Mouse (Mus musculus) cerebellum, postnatal 4 days (tissue): ENCODE measurements around the gene D17H6S53E.

Experiments used
- DNase-seq, 2 experiments: peaks; one replicate each; pipeline ENCODE4 v3.0.0; 2022; ENCODE audit warnings: low spot score in 2 of 2, mixed read lengths in 1 of 2

The D17H6S53E gene

DNA sequence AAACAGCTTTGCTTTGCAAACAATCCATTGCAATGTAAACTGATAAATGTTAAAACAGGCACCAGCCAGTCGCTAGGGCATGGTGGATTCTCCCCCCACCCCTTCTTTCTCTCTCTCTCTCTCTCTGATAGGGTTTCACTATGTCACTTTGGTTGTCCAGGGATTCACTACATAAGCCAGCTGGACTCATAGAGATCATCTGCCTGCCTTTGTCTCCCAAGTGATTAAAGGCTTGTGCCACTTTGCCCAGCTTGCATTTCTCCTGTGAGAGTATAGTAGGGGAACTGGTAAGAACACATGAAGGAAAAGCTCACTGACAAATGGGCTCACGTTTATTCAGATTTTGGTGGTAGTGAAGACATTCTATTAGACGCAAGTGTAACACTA lies 6.0 kb downstream of the D17H6S53E start:
- no peak for DNase-seq

DNA sequence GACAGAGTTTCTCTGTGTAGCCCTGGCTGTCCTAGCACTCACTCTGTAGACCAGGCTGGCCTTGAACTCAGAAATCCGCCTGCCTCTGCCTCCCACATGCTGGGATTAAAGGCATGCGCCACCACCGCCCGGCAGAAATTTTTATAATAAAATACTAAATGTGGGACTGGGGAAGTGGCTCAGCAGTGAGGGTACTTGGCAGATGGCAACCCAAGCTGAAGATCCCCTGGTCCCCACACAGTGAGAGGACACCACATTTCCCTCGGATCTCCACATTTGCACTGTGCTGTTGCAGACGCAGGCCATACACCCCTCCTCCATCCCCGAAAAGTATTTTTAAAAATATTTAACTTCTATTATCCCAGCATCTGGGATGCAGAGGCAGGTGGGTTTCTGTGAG lies 7.3 kb downstream of the D17H6S53E start:
- no peak for DNase-seq

DNA sequence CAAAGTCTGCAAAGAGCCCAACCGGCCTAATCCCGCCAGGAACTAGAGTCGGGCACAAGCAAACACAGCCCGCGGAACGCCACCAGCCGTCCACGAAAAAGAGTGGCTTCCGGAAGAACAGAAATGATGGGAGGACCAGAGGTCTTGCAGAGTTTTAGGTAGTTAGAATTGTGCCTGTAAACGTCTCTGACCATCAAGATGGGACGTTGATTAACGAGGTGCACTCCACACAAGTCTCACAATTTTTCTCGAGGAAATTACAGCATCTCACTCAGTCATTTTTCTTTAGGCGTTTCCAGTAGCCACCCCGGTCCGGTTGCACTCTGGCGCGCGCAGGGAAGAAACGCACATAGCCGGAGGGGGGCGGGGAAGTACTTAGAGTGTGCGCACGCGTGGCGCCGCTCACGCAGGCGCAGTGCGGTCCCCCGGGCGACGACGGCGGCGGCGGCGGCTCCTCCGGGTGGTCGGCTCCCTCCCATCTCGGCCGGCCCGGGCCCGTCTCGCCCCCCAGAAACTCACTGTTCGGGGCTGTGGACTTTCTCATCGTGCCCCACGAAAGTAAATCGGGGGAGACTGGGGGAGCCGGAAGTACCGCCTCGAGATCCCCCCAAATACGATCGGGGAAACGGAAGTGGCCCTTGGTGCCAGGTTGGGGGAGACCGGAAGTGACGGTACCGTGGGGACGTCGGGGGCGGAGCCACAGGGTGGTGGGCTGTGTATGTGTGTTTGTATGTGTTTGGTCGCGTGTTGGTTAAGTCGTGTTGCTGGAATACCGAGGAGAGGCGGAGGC lies 8.8 kb downstream of the D17H6S53E start, which contains the start of gene Bag6:
Gene Bag6, plus strand, starts transcription at position 378 of the 790 bp plus-strand sequence.
- peak; percentile 84 to 96 for DNase-seq

DNA sequence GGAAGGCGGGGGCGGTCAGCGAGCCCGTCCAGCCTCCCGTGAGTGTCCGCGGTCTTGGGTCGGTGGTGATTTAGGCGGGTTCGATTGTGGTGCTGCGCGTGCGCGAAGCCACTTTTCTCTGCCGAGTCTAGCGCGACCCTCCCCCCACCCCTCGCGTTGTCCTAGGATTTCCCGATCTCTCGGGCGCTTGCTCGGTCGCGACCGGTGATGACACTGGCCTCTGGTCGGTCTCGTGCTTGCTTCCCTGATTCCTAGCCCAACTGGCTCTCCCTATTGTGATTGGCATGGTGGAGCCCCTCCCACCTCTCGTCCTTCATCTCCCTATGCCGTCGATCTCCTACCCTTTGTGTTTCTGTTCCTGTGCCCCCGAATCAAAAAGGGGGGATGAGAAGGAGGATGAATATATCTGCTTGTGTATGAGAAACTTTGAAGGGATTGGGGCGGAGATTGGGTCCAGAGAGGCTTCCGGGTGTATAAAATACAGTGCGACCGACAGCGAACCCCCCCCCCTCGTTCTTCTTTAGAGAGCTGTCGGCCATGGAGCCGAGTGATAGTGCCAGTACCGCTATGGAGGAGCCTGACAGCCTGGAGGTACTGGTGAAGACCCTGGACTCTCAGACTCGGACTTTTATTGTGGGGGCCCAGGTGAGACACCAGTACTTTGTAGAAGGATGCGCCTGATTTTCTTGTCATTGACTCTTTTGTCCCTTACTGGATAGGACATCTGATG lies 9.6 kb downstream of the D17H6S53E start:
- DNase-seq, result no peak

DNA sequence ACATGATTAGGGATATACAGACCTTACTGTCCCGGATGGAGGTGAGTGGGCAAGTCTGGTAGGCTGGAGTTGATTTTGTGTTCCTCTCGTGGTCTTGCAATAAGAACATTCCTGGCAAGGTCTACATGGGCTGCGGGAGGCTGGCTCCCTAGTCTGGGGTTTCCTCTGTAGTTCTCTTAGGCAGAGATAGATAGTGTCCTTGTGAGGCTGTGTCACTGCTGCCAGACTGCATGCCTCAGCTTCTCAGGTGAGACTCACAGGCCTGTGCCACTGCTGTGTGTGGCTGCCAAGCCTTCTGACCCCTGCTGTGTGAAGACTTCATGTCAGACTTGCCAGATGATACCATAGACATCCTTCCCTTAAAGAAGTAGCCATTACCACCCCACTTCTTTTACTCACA lies 13.1 kb downstream of the D17H6S53E start:
- DNase-seq, result no peak

DNA sequence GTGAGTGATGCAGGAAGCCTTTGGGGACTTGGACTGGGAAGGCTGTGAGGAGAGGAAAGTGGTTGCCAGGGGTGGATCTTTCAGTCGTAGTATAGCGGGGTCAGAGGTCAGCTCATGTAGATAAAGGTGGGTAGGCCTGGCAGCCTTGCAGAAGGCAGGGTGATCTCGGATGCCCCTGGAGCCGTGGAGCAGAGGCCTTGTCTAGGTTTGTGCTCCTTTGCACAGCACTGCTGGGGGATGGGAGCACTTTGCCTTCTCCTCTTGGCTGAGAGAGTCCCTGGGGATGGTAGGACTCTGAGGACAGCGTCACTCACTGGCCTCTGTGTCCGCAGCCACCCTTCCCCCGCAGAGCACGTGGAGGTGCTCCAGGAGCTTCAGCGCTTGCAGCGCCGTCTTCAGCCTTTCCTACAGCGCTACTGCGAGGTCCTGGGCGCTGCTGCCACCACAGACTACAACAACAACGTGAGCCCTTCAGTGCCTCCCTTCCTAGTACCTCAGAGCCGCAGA lies 14.4 kb downstream of the D17H6S53E start:
- DNase-seq, result no peak

DNA sequence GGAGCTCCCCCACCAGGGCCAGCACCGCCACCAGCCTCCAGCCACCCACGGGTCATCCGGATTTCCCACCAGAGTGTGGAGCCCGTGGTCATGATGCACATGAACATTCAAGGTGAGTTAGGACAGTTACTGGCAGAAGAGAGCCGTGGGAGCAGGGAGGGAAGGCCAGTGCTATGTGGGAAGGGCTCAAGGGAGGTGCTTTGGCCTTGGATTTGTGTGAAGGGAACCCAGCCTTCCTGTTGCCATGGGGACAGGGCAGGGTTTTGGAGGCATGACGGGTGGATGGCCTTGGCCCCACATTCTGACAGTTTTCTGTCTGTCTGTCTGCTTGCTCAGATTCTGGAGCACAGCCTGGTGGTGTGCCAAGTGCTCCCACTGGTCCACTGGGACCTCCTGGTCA lies 15.8 kb downstream of the D17H6S53E start:
- no peak for DNase-seq

DNA sequence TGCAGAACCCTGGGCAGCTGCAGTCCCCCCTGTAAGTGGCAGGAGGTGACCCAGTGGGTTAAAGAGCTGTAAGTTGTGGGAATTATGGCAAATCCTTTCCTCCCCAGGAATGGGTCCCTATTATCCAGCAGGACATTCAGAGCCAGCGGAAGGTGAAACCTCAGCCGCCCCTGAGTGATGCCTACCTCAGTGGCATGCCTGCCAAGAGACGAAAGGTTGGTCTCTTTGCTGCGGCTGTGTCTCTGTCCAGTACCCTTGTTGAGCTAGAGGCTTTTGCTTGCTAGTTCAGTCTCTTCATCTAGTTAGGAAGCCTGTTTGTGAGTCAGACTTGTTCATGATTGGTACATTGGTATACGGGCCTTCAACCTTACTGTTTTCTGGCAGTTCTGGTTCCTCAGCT lies 20.0 kb downstream of the D17H6S53E start:
- DNase-seq, result no peak

DNA sequence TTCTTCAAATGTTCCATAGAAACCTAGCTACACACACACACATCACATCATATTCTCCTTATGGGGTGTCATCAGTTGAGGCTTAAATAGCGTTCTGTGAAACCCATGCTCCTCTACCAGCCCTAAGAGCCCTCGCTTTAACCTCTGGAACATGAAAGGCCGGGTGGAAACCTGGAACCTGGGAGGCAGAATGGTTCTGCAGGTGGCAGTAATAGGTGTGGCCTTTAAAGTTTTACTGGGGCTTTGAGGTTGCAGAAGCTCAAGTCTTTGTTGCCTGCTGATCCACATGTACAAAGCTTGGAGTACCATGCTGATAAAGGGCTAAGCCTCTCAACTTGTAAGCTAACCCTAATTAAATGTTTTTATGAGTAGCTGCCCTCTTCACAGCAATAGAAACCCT lies 21.2 kb downstream of the D17H6S53E start:
- DNase-seq, result no peak

DNA sequence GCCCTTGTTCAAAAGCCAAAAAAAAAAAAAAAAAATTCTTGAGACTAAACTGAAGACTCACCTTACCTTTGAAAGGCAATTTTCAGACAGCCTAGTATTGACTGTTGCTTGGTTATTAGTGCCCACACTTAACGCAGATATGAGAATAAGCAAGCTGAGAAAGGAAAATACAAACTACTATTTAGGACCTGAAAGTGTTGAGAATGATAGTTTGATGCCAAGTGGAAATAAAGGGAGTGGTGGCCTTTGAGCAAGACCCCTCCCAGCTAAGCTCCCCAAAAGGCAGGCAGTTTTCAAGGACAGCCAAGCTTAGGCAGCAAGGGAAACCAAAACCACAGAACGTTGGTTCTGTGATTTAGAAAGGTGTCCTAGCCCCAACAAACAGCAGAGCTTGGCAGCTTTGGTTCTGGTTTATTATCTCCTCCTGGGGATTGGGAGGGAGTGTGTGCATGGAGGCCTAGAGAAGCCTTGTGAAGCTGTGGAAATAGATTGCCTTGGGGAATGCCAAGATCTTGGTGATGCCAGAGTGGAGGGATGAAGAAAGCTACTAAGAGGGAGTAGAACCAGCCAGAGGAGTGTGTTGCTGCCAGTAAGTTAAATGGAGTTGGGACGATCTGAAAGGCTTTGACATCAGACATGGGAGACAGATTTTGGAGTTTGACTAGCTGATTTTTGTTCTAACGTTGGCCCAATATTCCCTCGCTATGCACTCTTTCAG lies 21.9 kb downstream of the D17H6S53E start:
- no peak for DNase-seq

DNA sequence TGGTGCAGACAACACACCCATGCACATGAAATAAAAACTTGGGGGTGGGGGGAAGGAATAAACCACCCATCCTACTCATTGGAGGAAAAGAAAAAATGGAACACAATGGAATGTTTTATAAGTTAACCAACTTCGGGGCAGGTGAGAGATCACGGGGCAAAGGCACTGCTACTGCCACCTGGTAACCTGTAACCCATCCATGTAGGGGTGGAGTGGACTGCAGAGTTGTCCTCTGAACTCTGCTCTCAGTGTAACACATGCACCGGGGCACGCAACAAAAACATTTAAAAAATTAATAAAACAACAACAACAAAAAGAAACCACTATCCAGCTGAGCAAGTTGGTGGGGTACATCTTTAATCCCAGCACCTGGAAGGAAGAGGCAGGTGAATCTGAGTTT lies 25.9 kb downstream of the D17H6S53E start:
- no peak for DNase-seq

DNA sequence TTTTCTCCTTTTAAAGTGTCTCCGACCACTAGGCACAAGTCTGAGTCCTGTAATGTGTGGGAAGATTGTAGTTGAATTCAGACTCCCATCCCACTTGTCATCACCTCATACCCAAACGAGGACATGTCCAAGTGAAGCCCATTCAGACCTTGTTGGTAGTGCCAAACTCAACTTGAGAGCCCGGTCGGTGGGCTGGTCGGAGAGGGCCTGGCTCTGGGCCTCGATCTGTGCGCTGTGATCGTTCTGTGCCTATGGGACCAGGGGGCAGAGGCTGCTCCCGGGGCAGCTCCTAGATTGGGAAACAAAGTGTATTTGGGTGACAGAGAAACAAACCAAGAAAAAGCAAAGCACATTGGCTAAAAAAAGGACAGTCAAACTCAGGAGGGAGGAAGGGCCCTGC lies 26.9 kb downstream of the D17H6S53E start:
- no peak for DNase-seq

DNA sequence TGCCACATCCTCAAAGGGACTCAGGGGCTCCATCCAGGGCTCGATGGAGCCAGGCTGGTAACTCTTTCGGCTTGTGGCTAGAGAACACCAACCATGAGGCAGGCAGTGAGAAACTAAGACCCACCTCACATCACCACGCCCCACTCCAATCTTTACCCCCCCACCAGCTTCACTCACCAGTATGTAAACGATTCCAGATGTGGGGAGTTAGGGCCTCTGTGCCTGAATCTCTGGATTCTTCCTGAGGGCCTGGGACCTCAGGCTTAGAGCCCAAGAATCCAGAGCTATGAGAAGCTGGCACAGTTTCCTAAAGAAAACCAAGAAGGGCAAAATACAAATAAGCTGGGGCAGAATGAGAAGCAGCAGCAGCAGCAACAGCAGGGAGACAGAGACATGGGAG lies 27.8 kb downstream of the D17H6S53E start:
- DNase-seq, result no peak

DNA sequence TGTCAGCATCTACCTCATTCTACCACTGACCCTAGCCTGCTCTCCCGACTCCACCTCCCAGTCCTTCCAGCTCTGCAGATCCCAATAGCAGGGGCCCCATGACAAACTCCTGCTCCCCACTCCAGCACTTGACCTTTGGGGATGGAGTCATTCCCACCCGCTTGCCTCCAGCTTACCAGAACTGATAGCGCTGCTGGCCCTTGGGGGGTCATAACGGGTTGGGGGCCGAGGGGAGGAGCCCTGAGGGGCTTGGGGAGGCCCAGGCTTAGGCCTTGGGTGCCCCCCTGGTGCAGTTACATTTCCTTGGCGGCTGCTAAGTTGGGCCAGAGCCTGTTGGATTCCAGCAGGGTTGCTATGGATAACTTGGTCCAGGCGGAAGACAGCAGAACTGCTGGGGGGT lies 28.4 kb downstream of the D17H6S53E start:
- DNase-seq, result no peak

DNA sequence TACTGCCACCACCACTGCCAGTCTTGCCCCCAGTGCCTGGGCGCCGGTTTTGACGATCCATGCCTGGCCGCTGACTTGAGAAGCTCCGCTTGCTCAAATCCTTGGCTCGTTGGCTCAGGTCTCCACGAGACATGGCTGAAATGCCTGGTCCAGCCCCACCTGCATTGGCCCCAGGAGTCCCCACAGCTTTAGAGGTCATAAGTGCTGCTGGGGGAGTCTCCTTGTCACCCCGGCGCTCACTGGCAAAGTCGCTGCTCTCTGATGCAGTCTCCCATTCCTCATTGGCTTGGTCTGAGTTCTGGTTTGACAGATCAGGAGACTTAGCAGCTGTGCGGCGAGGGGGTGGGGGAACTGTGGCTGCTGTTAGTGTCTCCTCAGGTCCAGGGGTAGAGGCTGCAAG lies 29.3 kb downstream of the D17H6S53E start:
- no peak for DNase-seq

DNA sequence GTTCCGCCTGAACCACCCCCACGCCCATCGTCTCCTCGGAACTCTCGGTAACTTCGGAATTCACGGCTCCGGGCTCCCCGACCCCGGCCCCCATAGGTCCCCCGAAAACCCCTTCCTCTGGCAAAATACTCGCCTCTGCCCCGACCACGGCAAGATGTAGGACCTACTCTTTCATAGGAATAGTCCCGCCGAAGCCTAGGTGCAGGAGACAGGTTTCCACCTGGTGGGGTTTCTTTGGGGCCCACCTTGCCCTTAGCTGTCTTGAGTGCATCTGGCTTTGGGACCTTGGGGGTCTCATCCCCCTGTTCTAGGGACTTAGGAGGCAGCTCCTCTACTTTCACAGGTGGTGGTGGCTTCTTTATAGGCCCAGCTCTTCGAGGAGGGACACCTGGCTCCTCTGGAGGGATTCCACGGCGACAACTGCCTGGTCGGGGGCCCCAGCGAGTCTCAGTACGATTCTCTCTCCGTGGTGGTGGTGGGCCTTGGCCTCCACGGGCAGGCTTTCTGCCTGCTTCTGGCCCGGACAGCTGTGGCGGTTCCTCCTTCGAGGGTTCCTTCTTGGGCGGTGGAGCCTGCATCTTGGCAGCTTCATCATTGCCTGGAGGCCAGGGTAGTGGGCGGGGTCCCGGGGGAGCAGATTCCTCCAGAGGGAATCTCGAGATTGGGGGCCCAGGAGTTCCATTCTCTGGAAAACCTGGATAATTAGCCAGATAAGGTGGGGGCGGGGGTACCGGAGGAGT lies 30.5 kb downstream of the D17H6S53E start:
- DNase-seq, result no peak

DNA sequence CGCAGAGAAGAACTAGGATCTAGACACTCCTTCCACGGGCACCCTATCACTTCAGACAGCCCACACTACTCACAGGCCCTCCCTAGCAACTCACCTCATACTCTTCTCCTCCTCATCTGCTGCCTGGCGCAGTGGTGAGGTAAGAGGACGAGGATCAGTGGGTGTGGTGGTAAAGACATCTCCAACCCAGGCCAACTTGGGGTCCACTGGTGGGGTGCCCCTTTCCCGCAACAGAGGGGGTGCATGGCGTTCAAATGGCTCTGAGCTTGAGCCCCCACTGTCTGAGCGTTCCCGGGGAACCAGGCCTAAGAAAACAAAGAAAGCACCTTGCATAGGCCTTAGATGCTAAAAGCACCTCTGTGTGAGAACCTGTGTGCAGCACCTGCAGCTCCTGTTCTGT lies 31.1 kb downstream of the D17H6S53E start:
- no peak for DNase-seq

DNA sequence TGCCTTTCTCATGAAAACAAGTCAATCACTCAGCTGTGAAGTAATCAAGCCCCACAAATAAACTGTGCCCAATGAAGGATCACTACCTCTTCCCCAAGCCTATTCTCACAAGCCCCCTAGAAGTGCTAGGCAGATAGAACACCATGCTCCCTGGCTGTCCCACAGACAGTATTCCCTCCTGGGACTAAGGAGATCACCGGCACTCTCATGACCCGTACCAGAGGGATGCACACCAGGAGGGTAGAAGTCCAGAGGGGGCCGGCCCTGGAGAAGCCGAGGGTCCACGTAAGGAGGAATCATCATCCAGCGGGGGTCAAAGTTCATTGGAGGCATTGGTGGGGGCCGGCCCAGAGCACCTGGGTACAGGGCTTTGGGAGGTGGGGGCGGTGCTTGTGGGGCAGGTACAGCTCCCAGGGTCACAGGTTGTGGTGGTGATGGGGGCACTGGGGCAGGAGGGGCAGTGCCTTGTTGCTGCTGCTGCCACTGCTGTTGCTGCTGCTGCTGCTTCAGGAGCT lies 31.5 kb downstream of the D17H6S53E start:
- DNase-seq, result no peak

DNA sequence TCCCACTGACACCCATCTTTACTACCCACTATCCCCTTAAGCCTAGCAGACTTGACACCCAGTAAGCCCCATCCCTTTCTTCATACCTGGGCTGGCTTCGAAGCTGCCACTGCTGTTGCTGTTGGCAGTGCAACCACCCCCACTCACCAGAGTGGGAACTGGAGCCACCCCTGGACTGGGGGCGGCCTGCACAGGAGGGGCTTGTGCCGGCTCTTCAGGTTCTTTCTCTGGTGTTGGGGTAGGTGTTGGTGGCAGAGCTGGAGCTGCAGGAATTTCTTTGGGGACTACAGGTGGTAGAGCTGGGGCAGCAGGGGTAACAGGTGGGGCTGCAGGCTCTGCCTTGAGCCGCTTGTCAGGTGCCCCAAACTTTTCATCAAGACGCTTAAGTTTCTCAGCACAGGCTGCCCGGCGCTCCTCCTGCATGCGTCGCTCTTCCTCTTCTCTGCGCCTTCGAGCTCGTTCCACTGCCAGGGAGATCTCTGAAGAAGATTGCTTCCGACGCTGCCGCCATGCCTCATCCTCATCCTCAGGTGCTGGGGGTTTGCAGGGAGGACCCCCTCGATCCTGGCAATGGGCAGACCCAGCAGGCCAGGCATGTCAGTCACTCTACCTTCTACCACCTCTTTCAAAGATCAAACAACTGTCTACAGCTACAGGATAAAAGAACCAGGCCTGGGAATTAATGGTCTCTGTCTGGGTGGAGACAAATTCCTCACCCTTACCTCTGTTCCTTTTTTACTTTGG lies 32.8 kb downstream of the D17H6S53E start:
- no peak for DNase-seq

DNA sequence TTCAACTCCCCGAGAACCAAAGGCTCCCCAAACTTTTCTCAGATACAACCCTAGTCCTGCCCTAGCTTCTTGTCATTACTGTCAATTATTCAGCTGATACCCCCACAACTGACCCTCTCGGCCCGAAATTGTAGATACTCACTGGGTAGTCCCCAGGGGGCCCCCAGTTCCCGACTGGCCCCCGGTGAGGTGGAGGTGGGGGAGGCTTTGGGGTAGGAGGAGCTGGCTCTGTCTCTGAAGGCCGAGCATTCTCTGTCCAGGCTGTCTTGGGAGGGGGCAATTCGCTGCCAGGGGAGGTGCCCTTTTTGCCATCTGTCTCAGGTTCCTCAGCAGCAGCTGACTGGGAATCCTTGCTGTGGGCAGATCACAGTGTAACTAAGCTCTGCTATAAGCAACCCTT lies 33.5 kb downstream of the D17H6S53E start:
- DNase-seq, result no peak

DNA sequence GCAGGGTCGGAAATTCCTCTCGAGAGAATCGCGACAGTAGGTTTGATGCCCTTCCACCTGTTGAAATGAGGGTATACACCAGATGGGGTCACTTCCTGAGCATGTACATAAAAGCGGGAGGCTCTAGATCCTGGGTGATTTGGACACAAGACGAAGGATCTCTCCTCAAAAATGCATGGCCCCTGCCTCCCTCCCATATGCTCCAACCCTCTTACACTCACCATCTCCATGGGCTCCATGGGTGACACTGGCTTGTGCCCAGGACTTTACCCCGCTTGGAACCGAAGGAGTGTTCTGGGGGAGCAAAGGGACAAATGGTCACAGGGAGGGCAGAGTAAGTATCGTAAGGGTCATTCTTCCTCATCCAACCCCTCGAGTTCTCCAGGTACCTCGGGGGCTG lies 35.2 kb downstream of the D17H6S53E start:
- DNase-seq, result no peak
